Mouse (Mus musculus) testis, adult 2 months (tissue): ENCODE results near the gene Endog. TPM values are rescaled to one million over a fixed set of nuclear protein-coding genes. Genes with fewer than 3 reads are reported as not detected.
A peak's percentile ranks its signal among the peaks of the same experiment; 100 is the strongest.
"Not testable (repeated sequence)": the region's sequence is repeated elsewhere in the genome, so short reads cannot be mapped to it uniquely, and the experiment has no call there.

Experiments used
- H3K27ac ChIP-seq: fragments of 200-500 bp; 2 replicates; pipeline ENCODE4 v1.5.1; 2012; ENCODE audit warnings: low read depth, low read length; ENCODE audit not compliant: control insufficient read depth, insufficient read depth
- H3K27me3 ChIP-seq: fragments of 200-500 bp; 2 replicates; pipeline ENCODE4 v1.6.1; 2012; ENCODE audit warnings: mild to moderate bottlenecking, low read length, moderate library complexity; ENCODE audit not compliant: control insufficient read depth, insufficient read depth
- H3K36me3 ChIP-seq: fragments of 200-500 bp; 2 replicates; pipeline ENCODE4 v1.6.1; 2012; ENCODE audit warnings: mild to moderate bottlenecking, low read length; ENCODE audit not compliant: control insufficient read depth, insufficient read depth
- H3K4me1 ChIP-seq: fragments of 200-500 bp; 2 replicates; pipeline ENCODE4 v1.6.1; 2012; ENCODE audit warnings: low read length; ENCODE audit not compliant: control insufficient read depth, insufficient read depth
- H3K4me3 ChIP-seq: fragments of 200-500 bp; 2 replicates; pipeline ENCODE4 v1.5.1; 2012; ENCODE audit warnings: low read depth, mild to moderate bottlenecking, low read length, moderate library complexity, mixed read lengths; ENCODE audit not compliant: control insufficient read depth
- CTCF ChIP-seq: fragments of 200-500 bp; IDR thresholded peaks from 2 replicates; pipeline ENCODE4 v1.5.1; 2012; ENCODE audit warnings: low read depth, mild to moderate bottlenecking, inconsistent platforms, low read length, moderate library complexity; ENCODE audit not compliant: control insufficient read depth, insufficient read depth, insufficient replicate concordance
- POLR2A ChIP-seq: fragments of 200-500 bp; IDR thresholded peaks from 2 replicates; pipeline ENCODE4 v1.6.1; 2012; ENCODE audit warnings: low read depth, mild to moderate bottlenecking, inconsistent platforms, low read length, moderate library complexity; ENCODE audit not compliant: control insufficient read depth
- polyA plus RNA-seq: library from polyadenylated mRNA; depleted of rRNA; stranded (reverse); fragments of >200 nt; gene quantifications from 2 replicates; pipeline ENCODE4 v1.2.3, GENCODE M21; 2012; rRNA removed

Gene Endog
- polyA plus RNA-seq = 2.4 and 2.9 TPM in 2 replicates

DNA sequence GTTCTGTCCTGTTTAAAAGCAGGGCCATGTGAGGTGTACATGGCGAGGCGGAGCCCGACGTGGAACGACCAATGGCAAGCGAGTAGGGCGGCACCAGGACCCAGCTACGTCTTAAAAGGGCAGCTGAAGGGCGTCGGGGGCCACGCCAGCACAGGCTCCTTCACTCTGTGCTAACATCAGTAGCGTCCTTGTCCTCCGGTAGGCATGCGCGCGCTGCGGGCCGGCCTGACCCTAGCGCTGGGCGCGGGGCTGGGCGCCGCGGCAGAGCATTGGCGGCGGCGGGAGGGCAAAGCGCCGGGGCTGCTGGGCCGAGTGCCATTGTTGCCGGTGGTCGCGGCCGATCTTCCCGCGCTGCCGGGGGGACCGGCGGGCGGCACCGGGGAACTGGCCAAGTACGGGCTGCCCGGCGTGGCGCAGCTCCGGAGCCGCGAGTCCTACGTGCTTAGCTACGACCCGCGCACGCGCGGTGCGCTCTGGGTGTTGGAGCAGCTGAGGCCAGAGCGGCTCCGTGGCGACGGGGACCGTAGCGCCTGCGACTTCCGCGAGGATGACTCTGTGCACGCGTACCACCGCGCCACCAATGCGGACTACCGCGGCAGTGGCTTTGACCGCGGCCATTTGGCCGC lies at the start of gene Endog:
Gene Endog, plus strand, starts transcription at position 123 of the 626 bp plus-strand sequence.
- H3K27ac ChIP-seq = peak within 1 kb of the TSS; percentile 37
- peak; percentile 71 for TF ChIP-seq POLR2A
- no peak for TF ChIP-seq CTCF

GRCm38 (mm10) chr2:30122766-30123165 lies 48.5 kb upstream of the Endog start:
- no peak overlapping the region for H3K27ac ChIP-seq
- TF ChIP-seq CTCF (no peak), POLR2A (no peak)
- H3K4me3 ChIP-seq = peak overlapping the region; percentile 95; the same call in 1 of the 2 replicates
- no peaks in the 10 kb centered on the region for H3K27me3 ChIP-seq
- no peaks in the 10 kb centered on the region; the same call in 1 of the 2 replicates for H3K36me3 ChIP-seq
- H3K4me1 ChIP-seq = peaks cover 9% of the 10 kb centered on the region; the same call in 1 of the 2 replicates

More for the DNA sequence above, at the start of gene Endog:
- Histone ChIP-seq H3K27me3 (no peaks in the 10 kb centered on the region), H3K4me3 (peak within 1 kb of the TSS; percentile 73), H3K4me1 (peaks cover 18% of the 10 kb centered on the region), H3K36me3 (peaks cover 2% of the 10 kb centered on the region)

DNA sequence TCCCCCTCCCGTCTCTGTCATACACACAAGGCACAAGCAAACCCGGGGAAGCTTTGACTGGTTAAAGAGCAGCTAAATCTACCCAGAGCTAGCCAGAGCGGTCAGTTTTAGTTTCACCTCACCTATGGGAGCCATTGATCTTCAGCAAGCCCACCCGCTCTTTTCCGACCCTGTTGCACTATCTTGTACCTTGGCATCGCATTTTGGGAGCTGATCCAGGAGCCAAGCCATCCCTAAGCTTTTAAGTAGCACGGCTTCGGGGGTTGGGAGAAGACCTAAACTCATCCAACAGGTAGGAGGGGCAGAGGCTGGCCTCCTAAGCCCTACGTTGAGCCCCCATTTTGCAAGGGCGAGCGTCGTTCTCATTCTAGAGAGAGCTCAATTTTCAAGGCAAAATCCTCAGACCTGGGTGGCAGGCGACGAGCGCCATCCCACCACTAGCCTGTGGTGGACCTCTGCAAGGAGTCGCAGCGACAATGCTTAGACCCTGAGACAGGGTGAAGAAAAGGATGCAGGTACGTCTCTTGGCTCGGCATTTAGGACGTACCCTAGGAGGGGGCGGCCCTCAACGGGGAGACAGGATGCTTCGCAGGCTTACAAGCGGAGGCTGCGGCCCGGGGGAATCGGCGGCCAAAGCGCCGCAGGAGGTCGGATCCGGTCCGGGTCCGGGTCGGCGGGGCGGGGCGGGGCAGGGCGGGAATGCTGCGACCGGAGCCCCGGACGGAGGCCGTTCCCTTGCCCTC lies 47.4 kb upstream of the Endog start:
- no peaks in the 10 kb centered on the region for H3K27me3 ChIP-seq
- no peak for TF ChIP-seq POLR2A
- no peaks in the 10 kb centered on the region; the same call in 1 of the 2 replicates for H3K36me3 ChIP-seq
- H3K4me1 ChIP-seq = peaks cover 9% of the 10 kb centered on the region; the same call in 1 of the 2 replicates
- H3K27ac ChIP-seq = peak overlapping the region; percentile 84
- H3K4me3 ChIP-seq = peak overlapping the region; percentile 95

- TF ChIP-seq CTCF = no peak
- peak; percentile 63 for TF ChIP-seq POLR2A
- peak within 1 kb of the TSS; percentile 95 for H3K4me3 ChIP-seq
- peaks cover 9% of the 10 kb centered on the region; the same call in 1 of the 2 replicates for H3K4me1 ChIP-seq
- H3K36me3 ChIP-seq = no peaks in the 10 kb centered on the region; the same call in 1 of the 2 replicates
- H3K27me3 ChIP-seq = no peaks in the 10 kb centered on the region
- peak within 1 kb of the TSS; percentile 96 for H3K27ac ChIP-seq
Observed at GRCm38 (mm10) chr2:30124472-30125274, 46.6 kb upstream of the Endog start, which contains the start of gene Zer1. TSS of gene Zer1 (minus strand) at chr2:30124585.

DNA sequence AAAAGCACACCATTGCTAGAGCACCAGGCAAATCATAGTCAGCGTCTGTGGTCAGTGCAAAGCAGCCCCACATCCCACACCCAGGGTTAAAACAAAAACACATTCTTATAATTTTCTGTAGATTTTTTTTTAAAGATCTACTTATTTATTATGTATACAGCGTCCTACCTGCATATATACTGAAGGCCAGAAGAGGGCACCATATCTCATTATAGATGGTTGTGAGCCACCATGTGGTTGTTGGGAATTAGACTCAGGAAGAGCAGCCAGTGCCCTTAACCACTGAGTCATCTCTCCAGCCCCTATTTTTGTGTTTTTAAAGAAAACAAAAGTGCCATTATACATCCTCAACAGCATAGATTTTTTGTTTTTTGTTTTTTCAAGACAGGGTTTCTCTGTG lies 42.5 kb upstream of the Endog start:
- TF ChIP-seq POLR2A (no peak), CTCF (no peak)
- no peak overlapping the region for H3K27ac ChIP-seq
- peaks cover 10% of the 10 kb centered on the region for H3K4me1 ChIP-seq
- H3K4me3 ChIP-seq = no peak overlapping the region
- no peaks in the 10 kb centered on the region for H3K27me3 ChIP-seq
- no peaks in the 10 kb centered on the region for H3K36me3 ChIP-seq

DNA sequence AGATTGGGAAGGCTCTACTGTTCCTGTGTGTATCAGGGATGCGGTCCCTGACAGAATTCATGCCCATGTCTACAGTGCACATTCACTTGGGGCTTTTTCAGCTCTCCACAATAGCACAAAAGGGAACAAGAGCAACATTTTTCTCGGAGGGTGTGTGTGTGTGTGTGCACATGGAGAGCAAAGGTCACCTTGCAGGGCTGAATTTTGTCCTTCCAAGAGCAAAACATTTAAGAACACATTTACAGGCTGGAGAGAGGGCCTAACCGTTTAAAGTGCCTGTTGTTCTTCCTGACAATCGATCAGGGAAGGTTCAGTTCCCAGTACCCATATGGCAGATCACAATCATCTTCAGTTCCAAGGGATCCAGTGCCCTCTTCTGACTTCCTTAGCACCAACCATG lies 41.1 kb upstream of the Endog start:
- TF ChIP-seq POLR2A = no peak
- no peak for TF ChIP-seq CTCF
- H3K36me3 ChIP-seq = no peaks in the 10 kb centered on the region
- H3K4me1 ChIP-seq = peaks cover 11% of the 10 kb centered on the region
- H3K27me3 ChIP-seq = no peaks in the 10 kb centered on the region
- no peak overlapping the region for H3K27ac ChIP-seq
- no peak overlapping the region for H3K4me3 ChIP-seq

- not testable (repeated sequence) for H3K4me3 ChIP-seq, H3K36me3 ChIP-seq, H3K27ac ChIP-seq, H3K27me3 ChIP-seq
- peaks cover 10% of the 10 kb centered on the region for H3K4me1 ChIP-seq
Observed at GRCm38 (mm10) chr2:30131240-30131639, 40.1 kb upstream of the Endog start.
